Mouse (Mus musculus) forebrain, embryonic 11.5 days (tissue): Measurements from ENCODE around the gene Pth. TPM values are rescaled to one million over a fixed set of nuclear protein-coding genes. Genes with fewer than 3 reads are reported as not detected.

Experiments used
- ATAC-seq: fragments of 200-750 bp; cut with Nextera tagmentation; replicated peaks from 2 replicates; pipeline ENCODE4 v1.8.0; 2017; ENCODE audit warnings: moderate TSS enrichment; ENCODE audit not compliant: low FRiP score
- DNase-seq: peaks from one replicate; pipeline ENCODE4 v3.0.0-alpha.2; 2017; ENCODE audit warnings: low spot score
- H3K27ac ChIP-seq: fragments of 300-500 bp; sonication (generic); 2 replicates; pipeline ENCODE4 v1.5.1; 2014; ENCODE audit warnings: low read depth, low read length
- H3K27me3 ChIP-seq: fragments of 300-500 bp; sonication (generic); 2 replicates; pipeline ENCODE4 v1.6.1; 2014; ENCODE audit warnings: mild to moderate bottlenecking, low read length, mixed read lengths; ENCODE audit not compliant: control insufficient read depth, insufficient read depth
- H3K36me3 ChIP-seq: fragments of 300-500 bp; sonication (generic); 2 replicates; pipeline ENCODE4 v1.6.1; 2014; ENCODE audit warnings: mild to moderate bottlenecking, low read length, moderate library complexity, mixed read lengths; ENCODE audit not compliant: control insufficient read depth, insufficient read depth
- H3K4me1 ChIP-seq: fragments of 300-500 bp; sonication (generic); replicated peaks from 2 replicates; pipeline ENCODE4 v1.6.1; 2014; ENCODE audit warnings: low read length, mixed read lengths; ENCODE audit not compliant: control insufficient read depth, insufficient read depth
- H3K4me2 ChIP-seq: fragments of 300-500 bp; sonication (generic); 2 replicates; pipeline ENCODE4 v1.6.1; 2014; ENCODE audit warnings: low read depth, mild to moderate bottlenecking, low read length, moderate library complexity, mixed read lengths; ENCODE audit not compliant: severe bottlenecking
- H3K4me3 ChIP-seq: fragments of 300-500 bp; sonication (generic); 2 replicates; pipeline ENCODE4 v1.5.1; 2014; ENCODE audit warnings: low read depth, low read length
- H3K9ac ChIP-seq: fragments of 300-500 bp; sonication (generic); 2 replicates; pipeline ENCODE4 v1.6.1; 2014; ENCODE audit warnings: low read length
- H3K9me3 ChIP-seq: fragments of 300-500 bp; sonication (generic); 2 replicates; pipeline ENCODE4 v1.6.1; 2016; ENCODE audit warnings: low read length, mixed read lengths; ENCODE audit not compliant: control insufficient read depth
- WGBS: fragments of 180-500 bp; shearing (Covaris S2); extraction: QIAGEN DNeasy Blood & Tissue Kit; methylation state at CpG from one replicate; pipeline ENCODE4 v1.1.7; 2014; 5-methylcytosine and 5-hydroxymethylcytosine counted together
- polyA plus RNA-seq: library from polyadenylated mRNA; unstranded; fragments of >200 nt; fragmentation: Nextera tagmentation; extraction: Ambion mirVana; gene quantifications from 2 replicates; pipeline ENCODE4 v1.2.1, GENCODE M21; 2014

The Pth gene
- polyA plus RNA-seq = not detected in 2 replicates

GRCm38 (mm10) chr7:113388470-113388869, at the start of gene Pth:
Gene Pth (minus strand): TSS chr7:113388570.
- H3K9ac ChIP-seq = no peak within 1 kb of the TSS
- H3K9me3 ChIP-seq = no peaks in the 10 kb centered on the region
- H3K4me2 ChIP-seq = no peak within 1 kb of the TSS
- WGBS = 94% methylated on average over 2 of the region's 2 CpGs
- H3K27me3 ChIP-seq = no peaks in the 10 kb centered on the region
- no peak for ATAC-seq
- no peaks in the 10 kb centered on the region for H3K36me3 ChIP-seq
- DNase-seq = no peak
- no peak within 1 kb of the TSS for H3K4me3 ChIP-seq
- no peaks in the 10 kb centered on the region for H3K4me1 ChIP-seq
- no peak within 1 kb of the TSS for H3K27ac ChIP-seq

GRCm38 (mm10) chr7:113436312-113436711, 47.9 kb upstream of the Pth start:
- H3K9ac ChIP-seq = no peak overlapping the region

GRCm38 (mm10) chr7:113434286-113434685, 45.9 kb upstream of the Pth start:
- no peaks in the 10 kb centered on the region for H3K4me1 ChIP-seq
- no peak overlapping the region for H3K9ac ChIP-seq
- H3K27me3 ChIP-seq = no peaks in the 10 kb centered on the region
- no peaks in the 10 kb centered on the region for H3K9me3 ChIP-seq
- no peak overlapping the region for H3K4me2 ChIP-seq
- no peak overlapping the region for H3K27ac ChIP-seq
- 26% methylated on average over 4 of the region's 4 CpGs for WGBS
- DNase-seq = no peak
- no peak for ATAC-seq
- H3K4me3 ChIP-seq = no peak overlapping the region
- no peaks in the 10 kb centered on the region for H3K36me3 ChIP-seq

More at GRCm38 (mm10) chr7:113436312-113436711, 47.9 kb upstream of the Pth start:
- H3K36me3 ChIP-seq = no peaks in the 10 kb centered on the region
- 90% methylated on average over 10 of the region's 10 CpGs for whole genome bisulfite sequencing
- H3K27ac ChIP-seq = no peak overlapping the region
- H3K4me3 ChIP-seq = no peak overlapping the region
- no peaks in the 10 kb centered on the region for H3K4me1 ChIP-seq
- no peaks in the 10 kb centered on the region for H3K9me3 ChIP-seq
- DNase-seq (no peak), ATAC-seq (no peak)
- H3K27me3 ChIP-seq = no peaks in the 10 kb centered on the region
- H3K4me2 ChIP-seq = no peak overlapping the region

GRCm38 (mm10) chr7:113433451-113433850, 45.1 kb upstream of the Pth start:
- Histone ChIP-seq H3K27ac (no peak overlapping the region), H3K4me2 (no peak overlapping the region), H3K36me3 (no peaks in the 10 kb centered on the region), H3K9me3 (no peaks in the 10 kb centered on the region), H3K4me1 (no peaks in the 10 kb centered on the region), H3K9ac (no peak overlapping the region), H3K4me3 (no peak overlapping the region), H3K27me3 (no peaks in the 10 kb centered on the region)
- DNase-seq = no peak
- WGBS = 85% methylated on average over 3 of the region's 3 CpGs
- no peak for ATAC-seq

GRCm38 (mm10) chr7:113432891-113433290, 44.5 kb upstream of the Pth start:
- Histone ChIP-seq H3K36me3 (no peaks in the 10 kb centered on the region), H3K4me1 (no peaks in the 10 kb centered on the region), H3K4me2 (no peak overlapping the region), H3K9ac (no peak overlapping the region), H3K27me3 (no peaks in the 10 kb centered on the region), H3K9me3 (no peaks in the 10 kb centered on the region), H3K27ac (no peak overlapping the region), H3K4me3 (no peak overlapping the region)
- ATAC-seq (no peak), DNase-seq (no peak)
- 90% methylated on average over 4 of the region's 4 CpGs for WGBS

GRCm38 (mm10) chr7:113420771-113421170, 32.4 kb upstream of the Pth start:
- no peaks in the 10 kb centered on the region for H3K36me3 ChIP-seq

GRCm38 (mm10) chr7:113419070-113419782, 30.9 kb upstream of the Pth start:
- Histone ChIP-seq H3K4me1 (no peaks in the 10 kb centered on the region), H3K4me3 (no peak overlapping the region), H3K36me3 (no peaks in the 10 kb centered on the region), H3K9ac (no peak overlapping the region), H3K4me2 (no peak overlapping the region), H3K27ac (no peak overlapping the region), H3K27me3 (no peaks in the 10 kb centered on the region), H3K9me3 (no peaks in the 10 kb centered on the region)
- 53% methylated on average over 4 of the region's 4 CpGs for WGBS
- DNase-seq (no peak), ATAC-seq (0 out of 2 replicates have a peak, but pooled peaks have one; percentile 27)

More at GRCm38 (mm10) chr7:113420771-113421170, 32.4 kb upstream of the Pth start:
- H3K27ac ChIP-seq = no peak overlapping the region
- H3K4me3 ChIP-seq = no peak overlapping the region
- WGBS = 92% methylated on average over 1 of the region's 1 CpGs
- ATAC-seq = no peak
- no peak overlapping the region for H3K9ac ChIP-seq
- H3K9me3 ChIP-seq = no peaks in the 10 kb centered on the region
- no peak for DNase-seq
- no peaks in the 10 kb centered on the region for H3K27me3 ChIP-seq
- no peak overlapping the region for H3K4me2 ChIP-seq
- no peaks in the 10 kb centered on the region for H3K4me1 ChIP-seq

- 86% methylated on average over 1 of the region's 1 CpGs for WGBS
- Histone ChIP-seq H3K9me3 (no peaks in the 10 kb centered on the region), H3K4me2 (no peak overlapping the region), H3K27me3 (no peaks in the 10 kb centered on the region), H3K4me3 (no peak overlapping the region), H3K27ac (no peak overlapping the region), H3K36me3 (no peaks in the 10 kb centered on the region), H3K4me1 (no peaks in the 10 kb centered on the region), H3K9ac (no peak overlapping the region)
- no peak for ATAC-seq
- no peak for DNase-seq
Measured at GRCm38 (mm10) chr7:113416536-113416935, 28.2 kb upstream of the Pth start.

- Histone ChIP-seq H3K4me3 (no peak overlapping the region), H3K27me3 (no peaks in the 10 kb centered on the region), H3K4me2 (no peak overlapping the region), H3K9me3 (no peaks in the 10 kb centered on the region), H3K36me3 (no peaks in the 10 kb centered on the region), H3K4me1 (no peaks in the 10 kb centered on the region), H3K27ac (no peak overlapping the region), H3K9ac (no peak overlapping the region)
- ATAC-seq (no peak), DNase-seq (no peak)
- 94% methylated on average over 3 of the region's 3 CpGs for WGBS
Measured at GRCm38 (mm10) chr7:113415256-113415655, 26.9 kb upstream of the Pth start.
